Comparison of ENCODE assay signal across 7 mouse cellular contexts in the genomic region with DNA sequence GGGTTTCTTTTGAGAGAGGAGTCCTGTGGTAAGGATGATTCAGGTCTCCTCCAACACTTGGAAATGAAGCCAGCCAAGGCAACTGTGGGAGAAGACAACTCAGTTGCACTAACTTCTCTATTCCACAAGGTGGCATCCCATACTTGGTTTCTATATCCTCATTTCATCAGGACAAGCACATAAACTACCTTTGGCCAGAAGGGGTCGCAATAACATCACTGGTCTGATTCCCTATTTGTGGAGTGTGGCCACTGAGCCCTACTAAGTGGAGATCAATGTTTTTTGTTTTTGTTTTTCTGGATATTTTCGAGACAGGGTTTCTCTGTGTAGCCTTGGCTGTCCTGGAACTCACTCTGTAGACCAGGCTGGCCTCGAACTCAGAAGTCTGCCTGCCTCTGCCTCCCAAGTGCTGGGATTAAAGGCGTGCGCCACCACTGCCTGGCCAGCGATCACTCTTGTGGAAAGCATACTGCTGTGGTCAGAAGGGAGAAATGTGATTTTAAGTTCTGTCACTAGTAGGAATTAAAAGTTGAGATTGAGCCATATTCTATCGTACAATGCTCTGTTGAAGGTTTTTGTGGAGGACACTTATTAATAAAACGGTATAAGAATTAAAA.
A peak's percentile ranks its signal among the peaks of the same experiment; 100 is the strongest.
DNase-seq lines count a peak whose midpoint lies in the region; ATAC-seq lines count a peak whose summit lies in the region.

No protein-coding gene starts in this region.

- ATAC-seq in inflammation-experienced regulatory T-cells, adult 6 months = peak; percentile 93

- peak; percentile 97 for DNase-seq in WW6 (ENCODE audit: low read depth, low spot score)
- peak; percentile 22 to 29 for DNase-seq in cerebellum, postnatal 4 days (ENCODE audit: low spot score in 2 of 2)
- peak; percentile 14 for DNase-seq in gastrocnemius, postnatal 10 days
- peak; percentile 25 to 31 for DNase-seq in left cerebral cortex, adult 18-20 months (ENCODE audit: low spot score in 2 of 2)
- peak; percentile 52 for DNase-seq in lung, postnatal 10 days
- peak; percentile 5 to 8 for DNase-seq in right cerebral cortex, adult 2 months (ENCODE audit: low spot score in 2 of 2)

Comparison
In these comparisons a context has a peak if more than half of its experiments do, and no peak if none do; other contexts are left out.
1. Peak in every context shown above with its lines: DNase-seq and ATAC-seq.
2. DNase-seq: peak in every context shown above with its lines; median percentile 97 in WW6; 52 in lung, postnatal 10 days; 28 in left cerebral cortex, adult 18-20 months; 26 in cerebellum, postnatal 4 days; 14 in gastrocnemius, postnatal 10 days; 6 in right cerebral cortex, adult 2 months.